Mouse (Mus musculus): ENCODE measurements around the gene Megf11. TPM values are rescaled to one million over a fixed set of nuclear protein-coding genes. Genes with fewer than 3 reads are reported as not detected.
"Not testable (repeated sequence)": the region's sequence is repeated elsewhere in the genome, so short reads cannot be mapped to it uniquely, and the experiment has no call there.

Gene Megf11
- polyA plus RNA-seq, 1 experiment from 2014 or later = 1.3 TPM

DNA sequence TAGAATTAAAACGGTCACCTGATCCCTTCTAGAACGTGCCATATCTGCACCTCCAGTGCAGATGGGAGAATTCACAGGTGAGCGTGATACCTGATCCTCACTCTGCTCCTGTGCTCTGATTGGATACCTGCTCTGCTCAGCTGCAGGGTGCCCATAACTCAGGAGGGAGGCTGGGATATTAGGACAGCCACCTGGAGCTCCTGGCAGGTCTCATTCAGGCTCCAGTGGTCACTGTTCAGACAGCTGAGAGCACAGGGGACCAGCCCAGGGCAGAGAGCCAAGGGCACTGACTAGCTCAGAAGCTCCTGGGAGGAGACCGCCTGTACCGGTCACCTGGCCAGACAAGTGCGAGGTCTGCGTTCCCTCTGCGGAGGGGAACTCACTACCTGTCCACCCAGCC is 80.7 kb downstream of the Megf11 start:
- TF ChIP-seq CTCF (IDR thresholded peaks at IDR 0.05) = no peak
- ChIA-PET POLR2A (no interaction called here), CTCF (no interaction called here)
- in situ Hi-C loops (cut with MboI; ENCODE audit: low pct_unique_long_range_greater_than_20kb) = no loop called here
- ATAC-seq (no peak), DNase-seq (ENCODE audit: low read depth, low spot score) (no peak)
- H3K27me3 ChIP-seq = no peaks in the 10 kb centered on the region

DNA sequence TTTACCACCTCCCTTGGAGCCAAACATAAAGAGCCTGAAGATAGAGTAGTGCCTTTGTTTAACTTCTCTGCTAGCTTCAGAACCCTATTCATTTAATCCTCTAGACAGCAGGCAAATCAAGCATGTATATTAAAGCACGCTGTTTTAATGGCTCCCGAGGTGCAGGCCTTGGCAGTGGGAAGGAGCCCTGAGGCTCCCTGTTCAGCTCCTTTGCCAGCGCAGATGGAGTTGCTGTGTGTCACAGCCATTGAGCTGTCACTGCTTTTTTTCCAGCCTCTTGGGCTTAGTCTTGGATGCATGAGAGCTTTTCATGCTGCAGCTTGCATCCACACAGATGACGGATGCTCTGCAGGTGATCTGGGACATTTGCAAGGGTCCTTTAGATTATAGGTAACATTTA is 81.1 kb downstream of the Megf11 start:
- no peak for DNase-seq (ENCODE audit: low read depth, low spot score)
- no peaks in the 10 kb centered on the region for H3K27me3 ChIP-seq
- ChIA-PET CTCF (no interaction called here), POLR2A (no interaction called here)
- ATAC-seq = no peak
- in situ Hi-C loops (cut with MboI; ENCODE audit: low pct_unique_long_range_greater_than_20kb) = no loop called here
- TF ChIP-seq CTCF (IDR thresholded peaks at IDR 0.05) = no peak

DNA sequence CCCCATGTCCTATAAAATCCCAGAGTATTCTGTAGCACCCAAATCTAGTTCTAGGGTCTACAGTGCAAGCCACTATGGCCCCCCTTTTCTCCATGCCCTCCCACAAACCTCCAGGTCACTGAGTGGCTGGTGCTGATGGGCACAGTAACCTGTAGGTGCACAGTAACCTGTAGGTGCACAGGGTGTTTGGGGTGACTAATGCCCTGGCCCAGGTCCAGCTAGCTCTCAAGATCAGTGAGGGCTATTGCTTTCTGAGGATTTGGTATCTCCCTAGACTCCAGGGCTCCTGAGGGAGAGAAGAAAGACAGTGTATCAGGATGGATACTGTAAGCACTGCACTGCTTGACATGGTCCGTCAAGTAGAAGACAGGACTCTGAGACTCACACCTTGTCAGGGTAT is 85.4 kb downstream of the Megf11 start:
- no peak for DNase-seq (ENCODE audit: low read depth, low spot score)
- no peaks in the 10 kb centered on the region for H3K27me3 ChIP-seq
- no peak for ATAC-seq
- no peak for TF ChIP-seq CTCF (IDR thresholded peaks at IDR 0.05)
- ChIA-PET CTCF (no interaction called here), POLR2A (no interaction called here)
- in situ Hi-C loops (cut with MboI; ENCODE audit: low pct_unique_long_range_greater_than_20kb) = no loop called here

DNA sequence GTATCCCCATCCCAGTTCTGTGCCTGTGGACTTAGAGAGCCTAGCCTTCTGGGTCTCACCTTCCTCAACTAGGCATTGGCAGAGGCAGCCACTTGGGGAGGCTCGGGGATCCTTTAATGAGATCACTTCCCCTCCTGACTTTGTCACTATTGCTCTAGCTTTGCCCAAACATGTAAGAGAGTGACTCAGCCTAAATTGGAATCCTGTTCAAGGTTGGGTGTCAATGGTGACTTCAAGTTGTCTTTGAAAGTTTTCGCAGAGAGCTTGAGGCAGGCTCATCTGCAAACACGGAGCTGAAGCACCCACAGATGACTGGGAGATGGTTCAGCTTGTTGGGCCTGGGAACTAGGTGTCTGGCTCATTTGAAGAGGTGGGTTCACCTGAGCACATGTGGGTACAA is 85.9 kb downstream of the Megf11 start:
- POLR2A ChIA-PET = no interaction called here
- no peaks in the 10 kb centered on the region for H3K27me3 ChIP-seq
- ATAC-seq (no peak), DNase-seq (ENCODE audit: low read depth, low spot score) (no peak)
- CTCF ChIA-PET = no interaction called here
- TF ChIP-seq CTCF (IDR thresholded peaks at IDR 0.05) = no peak
- in situ Hi-C loops (cut with MboI; ENCODE audit: low pct_unique_long_range_greater_than_20kb) = no loop called here

DNA sequence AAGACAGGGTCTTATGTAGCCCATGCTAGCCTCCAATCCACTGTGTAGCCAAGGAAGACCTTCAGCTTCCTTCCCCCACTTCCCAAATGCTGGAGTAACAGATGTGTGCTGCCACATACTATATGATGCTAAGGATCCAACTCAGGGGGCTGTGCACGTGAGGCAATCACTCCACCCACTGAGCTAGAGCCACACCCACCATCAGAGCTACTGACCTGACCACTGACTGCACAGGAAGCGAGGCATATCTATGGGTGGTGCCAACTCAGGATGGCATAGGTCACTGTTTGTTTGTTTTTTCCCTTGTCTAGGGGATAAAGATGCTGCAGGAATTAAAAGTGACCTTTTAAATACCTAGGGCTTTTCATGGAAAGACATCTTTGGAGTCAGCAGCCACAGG is 86.7 kb downstream of the Megf11 start:
- no peaks in the 10 kb centered on the region for H3K27me3 ChIP-seq
- DNase-seq (ENCODE audit: low read depth, low spot score) (no peak), ATAC-seq (no peak)
- no peak for TF ChIP-seq CTCF (IDR thresholded peaks at IDR 0.05)
- CTCF ChIA-PET = no interaction called here
- in situ Hi-C loops (cut with MboI; ENCODE audit: low pct_unique_long_range_greater_than_20kb) = no loop called here
- POLR2A ChIA-PET = interaction anchor here (0.6 kb wide), 1 partner anchor 41 kb away, joined by 4 read pairs; no protein-coding TSS in a partner anchor

DNA sequence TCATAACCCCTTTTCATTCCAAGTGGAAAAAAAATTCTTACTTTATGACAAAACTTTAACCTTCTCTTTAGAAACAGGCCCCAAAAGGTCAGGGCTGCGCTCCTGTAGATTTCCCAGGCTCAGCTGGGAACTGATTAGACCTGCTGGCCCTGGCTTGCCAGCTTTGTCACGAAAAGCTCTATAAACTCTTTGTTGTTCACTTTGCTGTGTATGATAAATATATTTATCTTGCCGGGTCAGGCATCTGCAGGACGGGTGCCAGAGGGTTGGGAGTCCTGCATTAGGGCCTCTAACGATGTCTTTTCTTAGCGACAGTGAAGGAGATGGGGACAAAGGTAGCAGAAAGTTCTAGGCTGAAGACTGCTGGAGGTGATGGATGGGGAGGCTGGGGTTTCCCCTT is 87.3 kb downstream of the Megf11 start:
- in situ Hi-C loops (cut with MboI; ENCODE audit: low pct_unique_long_range_greater_than_20kb) = no loop called here
- no peak for TF ChIP-seq CTCF (IDR thresholded peaks at IDR 0.05)
- ChIA-PET POLR2A (interaction anchor here (0.6 kb wide), 1 partner anchor 40 kb away, joined by 4 read pairs; no protein-coding TSS in a partner anchor), CTCF (no interaction called here)
- DNase-seq (ENCODE audit: low read depth, low spot score) = no peak
- no peaks in the 10 kb centered on the region for H3K27me3 ChIP-seq
- no peak for ATAC-seq

DNA sequence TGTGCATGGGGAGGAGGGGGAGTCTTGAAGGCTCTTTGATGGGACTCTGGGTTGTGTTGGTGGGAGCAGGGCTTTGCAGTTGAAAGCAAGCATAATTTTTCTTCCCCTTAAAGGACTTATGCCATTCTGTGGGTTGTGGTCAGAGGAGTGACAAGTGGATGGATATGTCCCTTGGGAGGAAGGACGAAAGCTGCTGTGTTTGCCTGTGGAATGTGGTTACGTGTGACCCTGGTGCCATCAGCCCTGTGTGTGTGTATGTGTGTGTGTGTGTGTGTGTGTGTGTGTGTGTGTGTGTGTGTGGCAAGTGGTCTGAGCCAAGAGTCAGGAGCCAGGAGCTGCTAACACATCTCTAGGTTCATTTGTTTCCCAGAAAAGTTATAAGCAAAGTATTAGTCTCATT is 87.7 kb downstream of the Megf11 start:
- DNase-seq (ENCODE audit: low read depth, low spot score) = no peak

DNA sequence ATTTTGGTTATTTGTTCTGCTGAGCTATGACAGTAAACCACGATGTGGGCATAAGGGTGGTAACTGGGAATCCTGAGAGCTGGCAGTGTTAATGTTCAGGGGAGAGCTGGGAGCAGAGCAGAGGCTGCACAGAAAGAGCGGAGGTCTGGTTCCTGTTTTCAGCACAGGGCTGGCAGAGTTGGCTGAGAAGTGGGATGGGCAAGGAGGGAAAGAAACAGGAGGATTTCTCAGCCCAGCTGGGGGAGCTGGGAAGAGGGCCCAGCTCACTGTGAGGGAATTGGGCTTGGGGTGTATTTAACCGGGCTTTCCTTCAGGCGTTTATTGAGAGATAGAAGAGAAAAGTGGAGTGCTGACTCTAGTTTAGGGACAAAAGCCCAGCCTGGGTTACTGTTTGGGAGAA is 88.3 kb downstream of the Megf11 start:
- H3K27me3 ChIP-seq = no peaks in the 10 kb centered on the region
- POLR2A ChIA-PET = interaction anchor here (0.6 kb wide), 1 partner anchor 45 kb away, joined by 3 read pairs; no protein-coding TSS in a partner anchor
- no peak for TF ChIP-seq CTCF (IDR thresholded peaks at IDR 0.05)
- in situ Hi-C loops (cut with MboI; ENCODE audit: low pct_unique_long_range_greater_than_20kb) = no loop called here
- DNase-seq (ENCODE audit: low read depth, low spot score) = no peak
- CTCF ChIA-PET = no interaction called here
- ATAC-seq = no peak

More for the DNA sequence above, 87.7 kb downstream of the Megf11 start:
- ATAC-seq = no peak
- in situ Hi-C loops (cut with MboI; ENCODE audit: low pct_unique_long_range_greater_than_20kb) = no loop called here
- TF ChIP-seq CTCF (IDR thresholded peaks at IDR 0.05) = no peak
- CTCF ChIA-PET = no interaction called here
- H3K27me3 ChIP-seq = no peaks in the 10 kb centered on the region
- POLR2A ChIA-PET = interaction anchor here (0.6 kb wide), 1 partner anchor 45 kb away, joined by 3 read pairs; no protein-coding TSS in a partner anchor

DNA sequence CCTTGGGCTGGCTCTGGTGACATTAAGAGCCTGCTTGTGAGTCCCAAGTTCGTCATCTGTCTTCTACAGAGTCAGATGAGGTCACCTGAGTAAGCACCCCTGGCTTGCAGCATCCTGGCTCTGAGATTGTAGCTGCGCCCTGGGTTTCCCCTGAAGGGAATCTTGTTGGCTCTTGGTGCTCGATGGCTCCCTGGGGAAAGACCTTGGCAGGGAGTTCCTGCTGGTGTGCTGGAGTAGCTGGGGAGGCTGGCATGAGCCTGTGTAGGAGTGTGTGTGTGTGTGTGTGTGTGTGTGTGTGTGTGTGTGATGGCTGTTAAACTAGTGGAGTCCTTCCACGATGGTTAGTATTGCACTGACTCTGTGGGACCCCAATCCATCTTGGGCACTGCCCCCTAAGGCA is 88.7 kb downstream of the Megf11 start:
- in situ Hi-C loops (cut with MboI; ENCODE audit: low pct_unique_long_range_greater_than_20kb) = no loop called here
- DNase-seq (ENCODE audit: low read depth, low spot score) (peak; percentile 54), ATAC-seq (no peak)
- no peak for TF ChIP-seq CTCF (IDR thresholded peaks at IDR 0.05)
- ChIA-PET CTCF (no interaction called here), POLR2A (no interaction called here)
- no peaks in the 10 kb centered on the region for H3K27me3 ChIP-seq

DNA sequence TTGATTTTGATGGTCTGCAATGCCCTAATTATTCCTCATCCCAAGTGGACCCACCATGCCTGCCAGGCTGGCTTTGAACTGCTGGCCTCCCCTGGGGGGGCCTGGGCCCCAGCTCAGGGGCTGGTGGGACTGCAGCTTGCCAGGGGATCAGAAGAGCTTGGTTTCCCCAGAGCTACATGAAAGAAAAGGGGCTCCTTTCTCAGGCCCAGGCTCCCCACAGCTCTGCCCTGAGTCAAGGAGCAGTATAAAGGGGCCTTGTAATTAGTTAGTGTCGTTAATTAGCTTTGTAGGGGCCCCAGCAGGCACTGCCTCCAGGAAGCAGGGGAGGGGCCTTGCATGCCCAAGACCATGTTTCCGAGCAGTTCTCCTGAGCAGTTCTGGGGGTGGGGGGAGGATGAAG is 90.5 kb downstream of the Megf11 start:
- TF ChIP-seq CTCF (IDR thresholded peaks at IDR 0.05) = no peak
- in situ Hi-C loops (cut with MboI; ENCODE audit: low pct_unique_long_range_greater_than_20kb) = no loop called here
- CTCF ChIA-PET = no interaction called here
- DNase-seq (ENCODE audit: low read depth, low spot score) = no peak
- H3K27me3 ChIP-seq = no peaks in the 10 kb centered on the region
- POLR2A ChIA-PET = no interaction called here
- ATAC-seq = no peak

DNA sequence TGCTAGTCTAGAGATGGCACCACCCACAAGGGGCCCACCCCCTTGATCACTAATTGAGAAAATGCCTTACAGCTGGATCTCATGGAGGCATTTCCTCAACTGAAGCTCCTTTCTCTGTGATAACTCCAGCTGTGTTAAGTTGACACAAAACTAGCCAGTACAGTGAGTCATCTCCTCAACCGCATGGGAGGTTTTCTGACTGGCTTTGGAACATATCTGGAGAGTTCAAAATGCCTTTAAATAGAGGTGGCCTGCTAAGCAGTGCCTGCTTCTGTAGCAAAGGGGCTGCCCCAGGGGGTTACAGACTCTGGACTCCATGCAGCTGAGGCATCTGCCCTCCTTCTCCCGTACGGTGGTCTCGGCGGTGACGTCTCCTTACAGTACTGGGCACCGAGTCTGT is 92.0 kb downstream of the Megf11 start:
- in situ Hi-C loops (cut with MboI; ENCODE audit: low pct_unique_long_range_greater_than_20kb); CTCF ChIA-PET; POLR2A ChIA-PET; H3K27me3 ChIP-seq; ATAC-seq; DNase-seq (ENCODE audit: low read depth, low spot score): not testable (repeated sequence)

DNA sequence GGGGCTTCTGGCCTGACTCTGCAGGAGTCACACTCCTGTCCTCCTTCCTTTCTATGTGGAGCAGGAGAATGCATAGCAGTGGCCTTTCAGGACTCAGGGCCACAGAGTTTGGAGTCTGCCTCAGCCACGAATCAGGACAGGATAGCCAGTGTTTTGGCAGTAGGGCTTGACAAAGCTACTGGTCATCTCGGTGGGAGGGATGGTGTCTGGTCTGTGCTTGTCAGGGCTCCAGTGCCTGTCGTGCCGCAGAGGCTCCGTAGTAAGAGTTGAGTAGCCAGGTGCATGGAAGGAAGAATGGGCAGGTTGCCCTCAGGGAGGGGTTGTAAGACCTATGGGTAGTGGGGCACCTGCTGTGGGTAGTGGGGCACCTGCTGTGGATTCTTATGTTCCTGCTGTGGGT is 96.7 kb downstream of the Megf11 start:
- in situ Hi-C loops (cut with MboI; ENCODE audit: low pct_unique_long_range_greater_than_20kb) = no loop called here
- no peak for ATAC-seq
- CTCF ChIA-PET = no interaction called here

More for the DNA sequence above, 96.7 kb downstream of the Megf11 start:
- no peak for TF ChIP-seq CTCF (IDR thresholded peaks at IDR 0.05)
- POLR2A ChIA-PET = no interaction called here
- DNase-seq (ENCODE audit: low read depth, low spot score) = no peak
- H3K27me3 ChIP-seq = no peaks in the 10 kb centered on the region

Data from Patski (cell line).